Mouse (Mus musculus): ENCODE results near the gene Ttc30b. TPM values are rescaled to one million over a fixed set of nuclear protein-coding genes. Genes with fewer than 3 reads are reported as not detected.
A peak's percentile ranks its signal among the peaks of the same experiment; 100 is the strongest.
"Not testable (repeated sequence)": the region's sequence is repeated elsewhere in the genome, so short reads cannot be mapped to it uniquely, and the experiment has no call there.

The Ttc30b gene
- polyA plus RNA-seq (2015; fragmentation: Nextera tagmentation; extraction: Ambion mirVana): 12.3 and 13.7 TPM in 2 replicates

DNA sequence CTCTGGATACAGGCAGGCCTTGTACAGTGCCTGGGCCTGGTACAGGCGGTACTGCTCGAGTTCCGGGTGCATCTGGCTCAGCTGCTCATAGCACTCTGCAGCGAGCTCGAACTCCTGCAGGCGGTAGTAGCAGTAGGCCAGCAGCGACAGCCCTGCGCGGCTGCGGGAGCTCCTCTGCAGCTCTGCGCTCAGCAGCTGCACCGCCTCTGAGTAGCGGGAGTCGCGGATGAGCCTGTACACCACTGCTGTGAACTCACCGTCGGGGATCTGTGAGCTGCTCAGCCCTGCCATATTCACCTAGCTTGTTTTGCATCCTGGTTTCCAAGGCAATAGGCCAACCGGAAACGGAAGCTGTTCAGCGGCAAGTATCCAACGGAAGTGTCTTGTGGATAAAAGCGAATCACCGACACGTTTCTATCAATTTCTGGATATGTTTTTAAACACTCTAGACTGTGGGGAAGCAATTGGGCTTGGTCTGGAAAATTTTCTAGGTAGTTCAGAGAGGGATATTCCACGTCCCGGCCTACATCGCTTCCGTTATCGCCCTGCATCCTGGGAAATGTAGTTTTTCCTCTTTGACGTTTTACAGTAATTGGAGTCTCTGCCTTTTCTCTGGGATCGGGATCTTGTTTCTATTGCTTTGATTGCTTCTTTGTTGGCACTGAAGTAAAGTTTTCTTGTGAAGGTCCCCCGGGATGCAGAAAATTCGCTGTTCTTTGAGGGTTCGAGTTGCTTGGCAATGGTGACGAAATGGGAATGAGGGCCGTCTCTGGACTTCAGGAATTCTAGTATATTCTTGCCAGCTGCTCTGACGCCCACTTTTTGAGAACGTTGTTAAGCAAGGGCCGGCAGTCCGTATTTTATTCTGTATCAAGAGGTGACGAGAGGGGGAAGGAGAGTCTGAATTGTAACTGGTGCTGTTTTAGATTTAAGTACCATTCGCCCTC is at the start of gene Ttc30b:
Ttc30b (minus strand) TSS at position 469 of the 947 bp plus-strand sequence.
- WGBS: 3% methylated on average over 39 of the region's 42 CpGs
- H3K27ac ChIP-seq (ENCODE audit: low read length): peak within 1 kb of the TSS; percentile 42
- H3K9ac ChIP-seq (ENCODE audit: low read length): peak within 1 kb of the TSS; percentile 62
- ATAC-seq (ENCODE audit: insufficient read depth, low FRiP score): peak; percentile 85
- H3K4me1 ChIP-seq (ENCODE audit: control insufficient read depth, insufficient read depth, low read length): no peaks in the 10 kb centered on the region
- H3K9me3 ChIP-seq (replicated peaks; ENCODE audit: control insufficient read depth, low read length): no peaks in the 10 kb centered on the region
- H3K27me3 ChIP-seq (ENCODE audit: control insufficient read depth, insufficient read depth, low read length): no peaks in the 10 kb centered on the region
- H3K4me3 ChIP-seq (replicated peaks; ENCODE audit: low read length): peak within 1 kb of the TSS; percentile 50
- peak within 1 kb of the TSS; percentile 57 for H3K4me2 ChIP-seq (ENCODE audit: low read depth, low read length)
- no peaks in the 10 kb centered on the region for H3K36me3 ChIP-seq (ENCODE audit: control insufficient read depth, insufficient read depth, low read length)

- ATAC-seq (ENCODE audit: insufficient read depth, low FRiP score): no peak
- Histone ChIP-seq H3K4me1 (ENCODE audit: control insufficient read depth, insufficient read depth, low read length) (peaks cover 19% of the 10 kb centered on the region), H3K9me3 (replicated peaks; ENCODE audit: control insufficient read depth, low read length) (no peaks in the 10 kb centered on the region), H3K4me3 (replicated peaks; ENCODE audit: low read length) (no peak overlapping the region), H3K9ac (ENCODE audit: low read length) (no peak overlapping the region), H3K36me3 (ENCODE audit: control insufficient read depth, insufficient read depth, low read length) (no peaks in the 10 kb centered on the region), H3K4me2 (ENCODE audit: low read depth, low read length) (no peak overlapping the region), H3K27me3 (ENCODE audit: control insufficient read depth, insufficient read depth, low read length) (no peaks in the 10 kb centered on the region), H3K27ac (ENCODE audit: low read length) (no peak overlapping the region)
- WGBS: 58% methylated on average over 9 of the region's 9 CpGs
Observed at GRCm38 (mm10) chr2:75987739-75988138, 49.4 kb upstream of the Ttc30b start.

- Histone ChIP-seq H3K36me3 (ENCODE audit: control insufficient read depth, insufficient read depth, low read length) (no peaks in the 10 kb centered on the region), H3K9me3 (replicated peaks; ENCODE audit: control insufficient read depth, low read length) (no peaks in the 10 kb centered on the region), H3K4me1 (ENCODE audit: control insufficient read depth, insufficient read depth, low read length) (peaks cover 8% of the 10 kb centered on the region), H3K4me2 (ENCODE audit: low read depth, low read length) (peak overlapping the region; percentile 27; the same call in 1 of the 2 replicates), H3K27me3 (ENCODE audit: control insufficient read depth, insufficient read depth, low read length) (no peaks in the 10 kb centered on the region), H3K4me3 (replicated peaks; ENCODE audit: low read length) (no peak overlapping the region), H3K27ac (ENCODE audit: low read length) (peak overlapping the region; percentile 29; the same call in 1 of the 2 replicates), H3K9ac (ENCODE audit: low read length) (no peak overlapping the region; the same call in 1 of the 2 replicates)
- peak; percentile 57; the same call in 1 of the 2 replicates for ATAC-seq (ENCODE audit: insufficient read depth, low FRiP score)
- WGBS: 4% methylated on average over 2 of the region's 2 CpGs
Observed at GRCm38 (mm10) chr2:75985124-75985523, 46.7 kb upstream of the Ttc30b start.

DNA sequence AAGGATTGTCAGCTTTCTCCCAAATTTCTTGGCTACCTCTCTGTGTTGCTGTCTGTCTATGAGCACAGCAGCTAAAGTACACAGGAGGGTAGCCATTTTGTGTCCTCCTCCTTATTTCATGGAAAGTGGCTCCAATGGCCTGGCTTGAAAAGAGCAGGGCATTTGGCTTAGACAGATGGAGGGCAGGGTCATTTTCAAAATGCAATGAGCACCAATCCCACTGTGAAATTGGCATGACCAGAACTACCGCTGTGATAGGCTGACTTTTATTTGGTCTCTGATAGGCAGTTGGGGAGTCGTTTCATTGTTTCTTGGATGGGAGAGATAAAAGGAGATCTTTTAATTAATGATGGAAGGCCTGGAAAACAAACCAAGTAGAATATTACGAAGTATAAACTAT is 45.5 kb upstream of the Ttc30b start:
- H3K27me3 ChIP-seq (ENCODE audit: control insufficient read depth, insufficient read depth, low read length): no peaks in the 10 kb centered on the region
- ATAC-seq (ENCODE audit: insufficient read depth, low FRiP score): no peak
- no peak overlapping the region for H3K4me2 ChIP-seq (ENCODE audit: low read depth, low read length)
- H3K4me1 ChIP-seq (ENCODE audit: control insufficient read depth, insufficient read depth, low read length): peaks cover 7% of the 10 kb centered on the region
- H3K36me3 ChIP-seq (ENCODE audit: control insufficient read depth, insufficient read depth, low read length): no peaks in the 10 kb centered on the region
- no peak overlapping the region for H3K9ac ChIP-seq (ENCODE audit: low read length)
- H3K9me3 ChIP-seq (replicated peaks; ENCODE audit: control insufficient read depth, low read length): no peaks in the 10 kb centered on the region
- WGBS: 73% methylated on average over 3 of the region's 3 CpGs
- H3K4me3 ChIP-seq (replicated peaks; ENCODE audit: low read length): no peak overlapping the region
- no peak overlapping the region for H3K27ac ChIP-seq (ENCODE audit: low read length)

DNA sequence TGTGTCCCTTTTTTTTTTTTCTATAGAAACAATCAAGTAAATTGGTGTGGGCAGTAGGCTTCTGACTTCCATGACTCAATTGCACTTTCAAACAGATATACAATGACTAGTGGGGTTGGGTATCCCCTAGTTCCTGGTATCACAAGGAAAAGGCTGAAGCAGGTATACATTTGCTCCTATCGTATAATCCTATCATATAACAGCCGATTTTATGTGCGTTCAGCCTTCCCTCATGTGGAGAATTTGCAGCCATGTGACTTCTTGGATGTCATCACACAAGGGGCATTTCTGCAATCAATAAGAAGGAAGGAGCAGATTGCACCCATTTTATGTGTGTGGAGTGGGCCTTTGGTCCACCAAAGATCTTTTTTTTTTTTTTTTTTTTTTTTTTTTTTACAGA is 44.7 kb upstream of the Ttc30b start:
- Histone ChIP-seq H3K27ac (ENCODE audit: low read length) (no peak overlapping the region), H3K9ac (ENCODE audit: low read length) (no peak overlapping the region), H3K36me3 (ENCODE audit: control insufficient read depth, insufficient read depth, low read length) (no peaks in the 10 kb centered on the region), H3K9me3 (replicated peaks; ENCODE audit: control insufficient read depth, low read length) (no peaks in the 10 kb centered on the region), H3K27me3 (ENCODE audit: control insufficient read depth, insufficient read depth, low read length) (no peaks in the 10 kb centered on the region), H3K4me1 (ENCODE audit: control insufficient read depth, insufficient read depth, low read length) (peaks cover 4% of the 10 kb centered on the region), H3K4me3 (replicated peaks; ENCODE audit: low read length) (no peak overlapping the region), H3K4me2 (ENCODE audit: low read depth, low read length) (no peak overlapping the region)
- ATAC-seq (ENCODE audit: insufficient read depth, low FRiP score): no peak
- 93% methylated on average over 3 of the region's 3 CpGs for WGBS

- H3K36me3 ChIP-seq (ENCODE audit: control insufficient read depth, insufficient read depth, low read length): no peaks in the 10 kb centered on the region
- no peaks in the 10 kb centered on the region for H3K27me3 ChIP-seq (ENCODE audit: control insufficient read depth, insufficient read depth, low read length)
- H3K9me3 ChIP-seq (replicated peaks; ENCODE audit: control insufficient read depth, low read length): no peaks in the 10 kb centered on the region
- WGBS: 99% methylated on average over 4 of the region's 4 CpGs
- H3K4me1 ChIP-seq (ENCODE audit: control insufficient read depth, insufficient read depth, low read length): peaks cover under 1% of the 10 kb centered on the region
- H3K4me2 ChIP-seq (ENCODE audit: low read depth, low read length): no peak overlapping the region
- no peak for ATAC-seq (ENCODE audit: insufficient read depth, low FRiP score)
- H3K4me3 ChIP-seq (replicated peaks; ENCODE audit: low read length): no peak overlapping the region
- H3K27ac ChIP-seq (ENCODE audit: low read length): no peak overlapping the region
- H3K9ac ChIP-seq (ENCODE audit: low read length): no peak overlapping the region
Observed at GRCm38 (mm10) chr2:75982626-75983025, 44.2 kb upstream of the Ttc30b start.

- H3K36me3 ChIP-seq (ENCODE audit: control insufficient read depth, insufficient read depth, low read length); H3K27ac ChIP-seq (ENCODE audit: low read length); H3K27me3 ChIP-seq (ENCODE audit: control insufficient read depth, insufficient read depth, low read length); H3K4me1 ChIP-seq (ENCODE audit: control insufficient read depth, insufficient read depth, low read length); H3K9me3 ChIP-seq (replicated peaks; ENCODE audit: control insufficient read depth, low read length): not testable (repeated sequence)
- Histone ChIP-seq H3K9ac (ENCODE audit: low read length) (peak within 1 kb of the TSS; percentile 68), H3K4me2 (ENCODE audit: low read depth, low read length) (peak within 1 kb of the TSS; percentile 62), H3K4me3 (replicated peaks; ENCODE audit: low read length) (peak within 1 kb of the TSS; percentile 60)
- peak; percentile 73; the same call in 1 of the 2 replicates for ATAC-seq (ENCODE audit: insufficient read depth, low FRiP score)
- WGBS: under 1% methylated on average over 31 of the region's 34 CpGs
Observed at GRCm38 (mm10) chr2:75981440-75982081, 43.2 kb upstream of the Ttc30b start, which contains the start of gene Ttc30a1. Gene Ttc30a1 (minus strand): TSS chr2:75981967.

GRCm38 (mm10) chr2:75980933-75981439 is 42.6 kb upstream of the Ttc30b start:
- H3K4me3 ChIP-seq (replicated peaks; ENCODE audit: low read length): peak overlapping the region; percentile 60
- not testable (repeated sequence) for H3K9me3 ChIP-seq (replicated peaks; ENCODE audit: control insufficient read depth, low read length); H3K27me3 ChIP-seq (ENCODE audit: control insufficient read depth, insufficient read depth, low read length); ATAC-seq (ENCODE audit: insufficient read depth, low FRiP score); H3K36me3 ChIP-seq (ENCODE audit: control insufficient read depth, insufficient read depth, low read length); H3K4me1 ChIP-seq (ENCODE audit: control insufficient read depth, insufficient read depth, low read length); H3K27ac ChIP-seq (ENCODE audit: low read length)
- H3K9ac ChIP-seq (ENCODE audit: low read length): peak overlapping the region; percentile 68; the same call in 1 of the 2 replicates
- WGBS: 94% methylated on average over 13 of the region's 13 CpGs
- H3K4me2 ChIP-seq (ENCODE audit: low read depth, low read length): peak overlapping the region; percentile 62

Measured in stomach, embryonic 16.5 days (tissue).